In the genomic region with DNA sequence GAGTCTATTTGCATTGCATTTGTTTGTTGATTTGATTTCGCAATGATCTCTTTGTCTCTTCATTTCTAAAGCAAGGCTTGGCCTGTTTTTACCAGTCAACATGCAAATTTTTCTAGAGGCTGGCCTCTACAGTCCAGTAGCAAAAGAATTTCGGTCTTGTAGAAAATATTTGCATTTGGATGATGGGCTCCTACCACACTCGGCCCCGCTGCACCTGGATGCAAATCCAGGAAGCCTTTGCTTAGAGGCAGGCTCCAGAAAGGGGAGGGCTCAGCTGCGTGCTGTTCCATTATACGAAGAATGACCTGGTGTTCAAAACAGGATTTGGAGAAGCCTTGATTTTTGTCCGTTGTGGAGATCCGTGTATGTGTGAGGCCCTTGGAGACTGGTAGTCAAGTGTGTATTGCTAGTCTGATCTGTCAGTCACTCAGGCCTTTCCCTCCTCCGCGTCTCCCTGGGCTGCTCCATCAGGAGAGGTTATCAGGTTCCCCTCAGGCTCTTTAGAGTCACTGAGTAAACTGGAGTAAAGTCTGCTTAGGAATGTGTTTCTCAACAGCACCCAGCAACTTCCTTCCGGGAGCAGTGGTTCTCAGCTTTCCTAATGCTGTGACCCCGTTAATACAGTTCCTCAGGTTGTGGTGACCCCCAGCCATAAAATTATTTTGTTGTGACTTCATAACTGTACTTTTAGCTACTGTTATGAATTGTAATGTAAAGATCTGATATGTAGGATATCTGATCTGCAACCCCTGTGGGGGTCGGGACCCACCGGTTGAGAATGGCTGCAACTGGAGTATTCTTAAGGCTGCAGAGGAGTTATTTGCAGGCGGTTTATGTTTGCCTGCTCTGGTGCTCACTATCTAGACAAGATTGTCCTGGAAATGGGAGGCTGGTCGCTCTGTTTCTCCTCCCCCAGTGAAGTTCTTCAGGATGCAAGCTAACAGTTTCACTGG, we compare ENCODE assay signal across 9 mouse cellular contexts. TPM values are rescaled to one million over a fixed set of nuclear protein-coding genes. Genes with fewer than 3 reads are reported as not detected.
DNase-seq lines count a peak whose midpoint lies in the region; ATAC-seq and TF ChIP-seq lines count a peak whose summit lies in the region.
"Had no signal": no experiment of that assay in that cellular context is flagged by ENCODE, and none has a peak within 500 bp of the region (broad histone marks: within the 10 kb centered on the region; RNA-seq: fewer than 3 reads in every experiment).

No protein-coding gene starts in this region.

- no peak overlapping the region for H3K27ac ChIP-seq in heart, embryonic 15.5 days
- H3K27ac ChIP-seq in midbrain, embryonic 16.5 days (ENCODE audit: low read length): no peak overlapping the region
- no peak overlapping the region for H3K27ac ChIP-seq in heart, adult 2 months

- H3K36me3 ChIP-seq in heart, embryonic 15.5 days: no peaks in the 10 kb centered on the region
- no peaks in the 10 kb centered on the region for H3K36me3 ChIP-seq in midbrain, embryonic 16.5 days (ENCODE audit: control insufficient read depth, insufficient read depth, low read length)
- H3K36me3 ChIP-seq in heart, adult 2 months (ENCODE audit: control insufficient read depth, insufficient read depth, low read length): no peaks in the 10 kb centered on the region

- TF ChIP-seq CTCF in heart, adult 2 months (IDR thresholded peaks at IDR 0.05): no peak

- no peaks in the 10 kb centered on the region for H3K9me3 ChIP-seq in heart, embryonic 15.5 days (replicated peaks)
- no peaks in the 10 kb centered on the region for H3K9me3 ChIP-seq in midbrain, embryonic 16.5 days (replicated peaks; ENCODE audit: control insufficient read depth, low read length, poor library complexity, severe bottlenecking)

- intact Hi-C loops in left cerebral cortex, postnatal 25 days (cut with DNase I): no loop called here
- intact Hi-C loops in heart, adult 2 months (cut with DNase I): no loop called here

- H3K4me3 ChIP-seq in heart, embryonic 15.5 days: no peak overlapping the region
- H3K4me3 ChIP-seq in midbrain, embryonic 16.5 days (ENCODE audit: low read depth, low read length): no peak overlapping the region
- no peak overlapping the region for H3K4me3 ChIP-seq in heart, adult 2 months

- DNase-seq in heart, adult 9 months (ENCODE audit: low spot score in 2 of 2): no peak
- peak; percentile 23 for DNase-seq in fat pad, adult 2 months (ENCODE audit: extremely low read depth, low read depth, low spot score)
- peak; percentile 19 for DNase-seq in kidney, postnatal 10 days
- DNase-seq in left cerebral cortex, postnatal 25 days (ENCODE audit: low spot score in 2 of 2): no peak
- no peak for DNase-seq in frontal cortex, postnatal 10 days (ENCODE audit: low spot score in 2 of 2)
- no peak for DNase-seq in heart, adult 2 months
- DNase-seq: right cerebral cortex, postnatal 14 days had no signal

- no peak for ATAC-seq in heart, embryonic 15.5 days (replicated peaks; ENCODE audit: insufficient number of reproducible peaks, insufficient read depth, low FRiP score, low read depth)
- 0 out of 2 replicates have a peak, but pooled peaks have one; percentile 32 for ATAC-seq in midbrain, embryonic 16.5 days

- H3K79me2 ChIP-seq in heart, adult 2 months (replicated peaks; ENCODE audit: control insufficient read depth, insufficient read depth, low read length): no peaks in the 10 kb centered on the region

- H3K4me2 ChIP-seq in heart, embryonic 15.5 days: 0 out of 2 replicates have a peak overlapping the region, but pooled peaks have one; percentile 11
- H3K4me2 ChIP-seq in midbrain, embryonic 16.5 days (ENCODE audit: low read length): no peak overlapping the region

- H3K4me1 ChIP-seq in heart, embryonic 15.5 days (replicated peaks): peaks cover 30% of the 10 kb centered on the region
- peaks cover 5% of the 10 kb centered on the region; the same call in 1 of the 2 replicates for H3K4me1 ChIP-seq in midbrain, embryonic 16.5 days (ENCODE audit: control insufficient read depth, insufficient read depth, low read length)
- H3K4me1 ChIP-seq in heart, adult 2 months (ENCODE audit: control insufficient read depth, insufficient read depth, low read length): peaks cover 1% of the 10 kb centered on the region; the same call in 1 of the 2 replicates

- no peak overlapping the region for H3K9ac ChIP-seq in heart, embryonic 15.5 days
- H3K9ac ChIP-seq in midbrain, embryonic 16.5 days (ENCODE audit: low read depth, low read length): no peak overlapping the region
- no peak overlapping the region for H3K9ac ChIP-seq in heart, adult 2 months (ENCODE audit: low read depth, low read length)

- TF ChIP-seq POLR2A in heart, adult 2 months (IDR thresholded peaks at IDR 0.05; ENCODE audit: insufficient read depth, low read depth, low read length): no peak

- 33% methylated on average over 16 of the region's 16 CpGs for WGBS in heart, embryonic 15.5 days
- WGBS in midbrain, embryonic 16.5 days: 42% methylated on average over 16 of the region's 16 CpGs
- WGBS in heart, adult 2 months: 48% methylated on average over 16 of the region's 16 CpGs

- H3K27me3 ChIP-seq in heart, embryonic 15.5 days: no peaks in the 10 kb centered on the region
- no peaks in the 10 kb centered on the region for H3K27me3 ChIP-seq in midbrain, embryonic 16.5 days (ENCODE audit: control insufficient read depth, insufficient read depth, low read depth, low read length)
- no peaks in the 10 kb centered on the region for H3K27me3 ChIP-seq in heart, adult 2 months (ENCODE audit: control insufficient read depth, insufficient read depth, low read length)

- no peak for TF ChIP-seq EP300 in heart, adult 2 months (IDR thresholded peaks at IDR 0.05; ENCODE audit: insufficient read depth, low read depth, low read length)

RNA-seq across cellular contexts. Expression of a gene that starts 35.5 kb away (rescaled TPM):
- polyA plus RNA-seq in heart, embryonic 15.5 days (2015; fragmentation: Nextera tagmentation; extraction: Ambion mirVana): 47.4 and 48.9 TPM in 2 replicates
- polyA plus RNA-seq in midbrain, embryonic 16.5 days (2015; fragmentation: Nextera tagmentation; extraction: Ambion mirVana): 158 and 160 TPM in 2 replicates
- total RNA-seq in left cerebral cortex, postnatal 25 days (2021): 10 to 100 TPM; 24.3 to 24.5 TPM
- total RNA-seq in heart, adult 2 months (2021): 10 to 100 TPM; 13.6 to 17.5 TPM
- 8.3 and 11.9 TPM in 2 replicates for polyA plus RNA-seq in heart, adult 2 months (2012; rRNA removed)

Comparison
In these comparisons a context has a peak if more than half of its experiments do, and no peak if none do; other contexts are left out.
1. DNase-seq: peak in fat pad, adult 2 months (single experiment) and kidney, postnatal 10 days (single experiment); none in heart, adult 9 months (0 of 2), left cerebral cortex, postnatal 25 days (0 of 2), frontal cortex, postnatal 10 days (0 of 2) and heart, adult 2 months (0 of 2).